Mouse (Mus musculus) brain, embryonic 14.5 days (tissue): ENCODE results near the gene Mlec. TPM values are rescaled to one million over a fixed set of nuclear protein-coding genes. Genes with fewer than 3 reads are reported as not detected.

Experiments
- DNase-seq: peaks from one replicate; pipeline ENCODE4 v3.0.0-alpha.2; 2011; ENCODE audit warnings: low read depth
- CTCF ChIP-seq: fragments of 200-500 bp; IDR thresholded peaks from 2 replicates; pipeline ENCODE4 v1.5.1; 2012; ENCODE audit warnings: inconsistent platforms, mild to moderate bottlenecking, moderate library complexity, borderline replicate concordance; ENCODE audit not compliant: insufficient read depth, insufficient read length; ENCODE audit errors: extremely low read depth
- POLR2A ChIP-seq: fragments of 200-500 bp; IDR thresholded peaks from 2 replicates; pipeline ENCODE4 v1.6.1; 2012; ENCODE audit warnings: mild to moderate bottlenecking, inconsistent platforms, borderline replicate concordance; ENCODE audit not compliant: poor library complexity, insufficient read depth, insufficient read length, severe bottlenecking; ENCODE audit errors: extremely low read depth
- polyA plus RNA-seq: library from polyadenylated mRNA; depleted of rRNA; stranded (reverse); fragments of >200 nt; gene quantifications from 2 replicates; pipeline ENCODE4 v1.2.3, GENCODE M21; 2012

Gene Mlec
- polyA plus RNA-seq, 1 experiment = 80.4 TPM

DNA sequence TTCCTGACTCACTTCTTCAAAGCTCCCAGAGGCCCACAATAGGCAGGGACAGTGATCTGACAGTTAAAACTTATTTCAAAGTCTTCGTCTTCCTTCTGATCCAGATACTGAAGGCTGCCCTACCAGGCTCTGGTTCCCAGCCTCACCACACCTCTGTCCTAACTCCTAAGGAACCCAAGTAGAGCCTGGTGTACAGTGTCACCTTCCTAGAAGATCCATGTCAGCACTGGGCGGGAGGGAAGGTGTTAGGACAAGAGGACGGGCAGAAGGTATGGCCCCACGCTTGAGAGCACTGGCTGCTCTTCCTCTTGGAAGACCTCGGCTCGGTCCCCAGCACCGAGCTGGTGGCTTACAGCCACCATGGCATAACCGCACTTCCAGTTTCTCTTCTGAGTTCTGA is 9.6 kb downstream of the Mlec start:
- no peak for TF ChIP-seq CTCF
- no peak for DNase-seq

DNA sequence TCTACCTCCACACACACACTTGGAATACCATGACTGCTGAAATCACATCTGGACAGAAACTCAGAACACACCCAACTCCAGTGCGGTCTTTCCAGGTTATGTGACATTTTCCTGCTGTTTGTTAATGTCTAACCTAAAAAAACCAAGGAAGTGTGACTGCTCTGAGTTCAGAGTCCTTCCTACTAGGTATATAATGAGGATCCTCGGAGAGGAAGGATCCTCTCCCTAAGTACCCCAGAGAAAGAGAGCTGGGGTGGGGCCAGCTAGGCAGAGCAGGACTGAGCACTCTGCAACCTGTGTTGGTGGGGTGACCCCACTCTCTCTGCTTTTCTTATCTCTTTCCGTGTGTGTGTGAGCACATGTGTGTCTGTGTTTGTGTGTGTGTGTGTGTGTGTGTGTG is 10.6 kb downstream of the Mlec start:
- DNase-seq = no peak
- TF ChIP-seq CTCF = no peak
- no peak for TF ChIP-seq POLR2A

DNA sequence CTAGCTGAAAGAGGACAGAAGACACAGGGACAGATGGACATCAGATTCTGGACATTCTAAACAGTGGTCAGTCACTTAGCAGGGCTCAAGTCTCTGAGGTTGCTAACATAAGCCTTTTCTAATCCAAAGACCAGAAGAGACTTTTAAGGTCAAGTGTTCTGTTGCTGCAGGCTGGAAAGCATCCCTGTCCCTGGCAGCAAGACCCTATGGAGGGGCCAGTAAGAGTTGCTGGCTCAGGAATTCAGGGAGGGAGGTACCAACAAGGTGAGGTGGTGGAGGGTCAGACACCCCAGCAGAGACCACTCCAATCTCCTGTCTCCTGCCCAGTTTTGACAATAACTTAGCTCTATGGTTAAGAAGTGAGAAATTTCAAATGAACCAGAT is 11.2 kb downstream of the Mlec start:
- DNase-seq = no peak
- TF ChIP-seq CTCF = no peak
- TF ChIP-seq POLR2A = no peak

DNA sequence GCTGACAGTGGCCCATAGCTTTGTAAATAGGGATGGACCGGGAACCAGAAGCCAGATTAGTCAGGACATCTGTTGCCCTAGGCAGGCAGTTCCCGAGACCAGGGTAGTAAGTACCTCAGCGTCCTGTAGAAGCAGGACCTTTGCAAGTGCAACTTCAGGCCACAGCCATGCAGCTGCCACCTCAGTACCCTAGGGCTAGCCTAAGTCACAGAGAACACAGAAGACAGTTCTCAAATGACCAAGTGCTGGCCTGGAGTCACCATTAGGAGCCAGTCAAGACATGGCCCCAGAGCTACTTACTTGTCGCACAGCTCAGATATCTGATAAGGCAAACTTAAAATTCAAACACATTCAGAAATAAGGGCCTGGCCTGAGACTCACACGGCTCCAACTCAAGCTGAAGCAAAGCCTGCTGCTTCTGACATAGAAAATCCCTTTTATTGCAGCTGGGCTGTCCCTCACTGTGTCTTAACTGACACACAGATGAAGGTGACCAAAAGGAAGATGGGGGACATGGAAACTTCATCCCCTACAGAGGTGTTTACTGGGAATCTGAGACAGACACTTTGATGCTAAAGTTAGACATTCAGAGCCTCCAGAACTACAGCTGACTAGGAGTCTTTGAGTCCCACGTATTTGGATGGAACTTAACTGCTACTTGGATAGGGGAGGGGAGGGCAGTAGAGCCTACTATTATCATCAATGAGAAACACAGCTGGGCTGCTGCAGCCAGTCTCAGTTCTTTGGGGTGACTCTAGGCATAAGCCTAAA is 11.8 kb downstream of the Mlec start:
- TF ChIP-seq POLR2A = no peak
- no peak for TF ChIP-seq CTCF
- DNase-seq = no peak

DNA sequence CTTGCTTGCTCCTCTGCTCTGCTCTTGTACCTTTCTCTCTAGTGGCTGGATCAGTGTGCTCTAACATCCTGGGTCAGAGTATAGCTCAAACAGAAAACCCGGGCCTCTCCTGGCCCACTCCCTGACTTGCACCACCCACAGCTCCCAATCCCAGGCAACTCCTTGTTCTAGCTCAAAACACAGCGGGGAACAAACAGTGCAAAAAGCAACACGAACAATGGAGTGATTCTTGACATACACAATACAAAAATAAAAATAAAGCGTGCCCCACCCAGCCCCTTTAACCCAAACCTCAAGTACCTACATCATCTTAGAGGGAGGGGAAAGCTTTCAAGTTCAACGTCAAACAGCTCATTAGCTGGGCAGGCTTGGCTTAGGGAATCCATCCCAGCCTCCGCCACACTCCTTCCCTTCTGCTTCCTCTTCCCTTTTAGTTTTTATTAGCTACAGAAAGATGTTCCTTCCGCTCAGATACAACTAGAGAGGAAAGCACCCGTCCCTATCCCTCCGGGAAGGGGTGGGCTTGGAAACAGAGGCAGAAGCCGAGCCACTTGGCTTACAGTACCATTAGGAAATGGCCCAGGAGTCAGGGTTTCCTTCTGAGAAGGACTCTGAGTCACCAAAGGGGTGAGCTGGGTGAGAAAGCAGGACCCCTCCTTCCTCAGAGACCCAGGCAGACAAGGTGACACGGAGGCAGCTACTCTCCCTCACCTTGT is 12.6 kb downstream of the Mlec start:
- no peak for TF ChIP-seq CTCF
- TF ChIP-seq POLR2A = no peak
- DNase-seq = no peak

DNA sequence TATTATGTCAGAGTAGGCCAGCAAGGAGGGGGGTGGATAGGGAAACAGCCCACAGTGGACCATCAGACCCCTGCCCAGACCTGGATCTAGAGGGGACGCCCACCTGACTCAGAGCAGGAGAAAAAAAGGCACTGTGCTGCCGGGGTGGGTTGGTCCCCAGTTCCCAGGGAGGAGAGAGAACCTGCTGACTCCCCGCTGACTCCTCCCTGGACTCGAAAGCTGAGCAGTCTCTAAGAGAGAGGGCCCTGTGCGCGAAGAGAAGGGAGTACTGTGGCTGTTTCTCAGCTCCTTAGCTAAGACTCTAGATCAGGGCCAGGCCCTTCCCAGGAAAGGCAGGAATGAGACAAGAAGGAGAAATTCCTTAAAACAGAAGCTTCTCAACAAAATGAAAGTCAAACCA is 13.5 kb downstream of the Mlec start:
- DNase-seq = no peak
- TF ChIP-seq CTCF (no peak), POLR2A (no peak)

DNA sequence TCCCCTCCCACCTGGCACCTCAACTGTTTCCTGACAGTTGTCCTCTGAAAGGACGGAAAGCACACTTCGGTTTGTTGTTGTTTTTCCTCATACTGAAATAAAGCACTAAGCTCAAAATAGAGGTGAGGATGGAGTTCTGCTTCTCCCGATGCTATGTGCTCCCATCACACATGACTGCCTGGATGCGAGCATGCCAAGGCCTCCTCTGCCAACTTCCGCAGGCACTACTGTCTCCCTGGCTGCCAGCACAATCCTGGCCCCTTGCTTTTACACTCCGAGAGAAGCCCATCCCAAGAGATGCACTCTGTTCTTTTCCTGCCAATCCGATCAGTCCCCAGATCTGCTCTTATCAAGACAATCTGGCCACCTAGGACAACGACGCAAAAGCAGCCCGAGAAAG is 14.4 kb downstream of the Mlec start:
- DNase-seq = peak; percentile 81
- TF ChIP-seq CTCF (no peak), POLR2A (no peak)

DNA sequence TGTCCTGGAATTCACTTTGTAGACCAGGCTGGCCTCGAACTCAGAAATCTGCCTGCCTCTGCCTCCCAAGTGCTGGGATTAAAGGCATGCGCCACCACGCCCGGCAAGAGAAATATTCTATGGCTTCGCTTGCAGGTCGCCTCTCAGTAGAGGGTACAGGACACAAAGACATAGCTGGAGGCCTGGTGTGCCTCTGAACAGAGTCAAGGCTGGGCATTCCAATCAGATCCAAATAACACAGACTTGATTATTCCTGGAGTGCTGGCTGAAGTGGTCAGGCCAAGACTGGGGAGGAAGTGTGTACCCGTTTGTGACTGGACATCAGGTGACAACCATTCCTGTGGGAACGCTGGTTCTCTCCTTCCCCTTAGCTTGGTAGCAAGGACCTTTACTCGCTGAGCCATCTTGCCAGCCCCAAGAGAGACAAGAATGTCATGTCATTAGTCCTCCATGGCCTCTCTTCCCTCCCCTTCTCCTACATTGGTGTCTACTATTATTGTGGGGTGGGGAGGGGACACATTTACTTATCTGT is 15.7 kb downstream of the Mlec start:
- TF ChIP-seq POLR2A (no peak), CTCF (no peak)
- DNase-seq = no peak

DNA sequence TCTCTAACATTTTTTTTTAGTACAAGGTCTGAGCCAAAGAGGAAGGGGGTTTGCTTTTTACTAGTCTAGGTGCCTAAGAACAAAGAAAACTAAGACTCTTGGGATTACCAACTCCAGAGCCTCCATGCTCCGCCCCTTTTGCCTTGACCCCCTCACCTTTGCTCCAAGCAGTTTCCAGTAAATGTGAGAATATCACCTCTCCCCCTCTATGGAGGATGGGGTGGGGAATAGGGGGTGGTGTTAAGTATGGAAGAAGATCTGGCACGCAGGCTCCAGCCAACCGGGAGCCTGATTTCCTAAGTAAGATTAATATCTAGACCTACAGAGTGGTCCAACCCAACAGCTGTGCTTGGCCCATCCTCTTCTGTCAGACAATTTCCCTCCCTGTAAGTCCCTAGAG is 17.3 kb downstream of the Mlec start:
- no peak for DNase-seq
- no peak for TF ChIP-seq POLR2A
- TF ChIP-seq CTCF = no peak

DNA sequence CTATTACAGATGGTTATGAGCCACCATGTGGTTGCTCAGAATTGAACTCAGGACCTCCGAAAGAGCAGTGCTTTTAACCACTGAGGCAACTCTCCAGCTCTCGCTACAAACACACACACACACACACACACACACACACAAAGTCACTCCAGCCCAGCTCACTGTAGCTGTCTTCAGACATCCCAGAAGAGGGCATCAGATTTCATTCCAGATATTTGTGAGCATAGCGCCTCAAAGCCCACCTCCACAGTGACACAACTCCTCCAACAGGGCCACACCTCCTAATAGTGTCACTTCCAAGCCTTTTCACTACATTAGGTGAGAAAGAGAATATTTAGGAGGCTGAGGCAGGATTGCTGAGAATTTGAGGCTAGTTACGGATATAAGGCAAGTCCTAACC is 18.9 kb downstream of the Mlec start:
- TF ChIP-seq CTCF = no peak
- no peak for TF ChIP-seq POLR2A
- DNase-seq = no peak

DNA sequence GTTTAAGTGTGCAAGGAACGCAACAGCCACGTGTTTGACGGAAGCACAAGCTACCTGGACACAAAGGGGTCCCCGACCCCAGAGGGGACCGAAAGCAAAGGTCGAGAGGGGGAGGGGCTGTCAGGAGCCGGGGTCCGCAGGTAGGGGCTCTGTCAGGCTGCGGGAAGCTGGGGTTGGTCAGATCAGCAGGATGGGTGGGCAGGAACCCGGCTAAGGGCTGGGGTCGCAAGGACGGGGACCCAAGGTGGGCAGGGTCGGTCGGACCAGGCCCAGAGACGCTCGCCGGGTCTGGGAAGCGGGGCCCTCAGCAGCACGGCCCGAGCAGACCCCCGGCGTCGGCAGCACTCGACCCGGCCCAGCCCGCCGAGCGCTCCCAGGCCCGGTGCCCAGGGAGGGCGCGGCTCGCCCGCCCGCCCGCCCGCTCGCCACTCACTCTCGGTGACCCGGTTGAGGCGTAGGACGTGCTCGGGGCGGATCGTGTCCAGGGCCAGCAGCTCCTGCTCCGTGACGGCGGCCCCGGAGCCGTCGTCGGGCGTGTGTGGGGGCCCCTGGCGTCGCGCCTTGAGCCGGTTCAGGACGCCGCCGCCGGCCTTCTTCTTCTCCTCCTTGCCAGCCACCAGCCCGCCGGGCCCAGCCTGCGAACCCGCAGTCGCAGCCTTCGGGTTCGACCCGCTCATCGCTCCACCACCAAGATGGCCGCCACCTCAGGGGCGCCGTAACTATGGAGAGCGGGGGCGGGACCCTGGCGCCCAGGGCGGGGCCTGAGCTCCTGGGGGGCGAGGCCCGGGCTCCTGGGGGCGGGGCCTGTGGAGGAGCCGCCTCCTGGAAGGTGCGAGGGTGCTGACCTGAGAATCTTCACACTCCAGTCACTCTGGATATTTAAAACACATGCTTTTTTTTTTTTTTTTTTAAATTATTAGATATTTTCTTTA is 23.5 kb downstream of the Mlec start, which contains the start of gene Unc119b:
TSS of gene Unc119b (minus strand) at position 742 of the 932 bp plus-strand sequence.
- TF ChIP-seq POLR2A = peak; percentile 49; the same call in 1 of the 2 replicates
- no peak for TF ChIP-seq CTCF
- DNase-seq = peak; percentile 91
